Mouse (Mus musculus) T-helper 1 cell (primary cell): ENCODE measurements around the gene Mgrn1.

Experiments used
- in situ Hi-C: fragments of 300-600 bp; cut with MboI, MseI; formaldehyde crosslinking; loops from one replicate; pipeline ENCODE4 v1.15.1; 2025; ENCODE audit warnings: high pct_unique_total_duplicates

Gene Mgrn1

DNA sequence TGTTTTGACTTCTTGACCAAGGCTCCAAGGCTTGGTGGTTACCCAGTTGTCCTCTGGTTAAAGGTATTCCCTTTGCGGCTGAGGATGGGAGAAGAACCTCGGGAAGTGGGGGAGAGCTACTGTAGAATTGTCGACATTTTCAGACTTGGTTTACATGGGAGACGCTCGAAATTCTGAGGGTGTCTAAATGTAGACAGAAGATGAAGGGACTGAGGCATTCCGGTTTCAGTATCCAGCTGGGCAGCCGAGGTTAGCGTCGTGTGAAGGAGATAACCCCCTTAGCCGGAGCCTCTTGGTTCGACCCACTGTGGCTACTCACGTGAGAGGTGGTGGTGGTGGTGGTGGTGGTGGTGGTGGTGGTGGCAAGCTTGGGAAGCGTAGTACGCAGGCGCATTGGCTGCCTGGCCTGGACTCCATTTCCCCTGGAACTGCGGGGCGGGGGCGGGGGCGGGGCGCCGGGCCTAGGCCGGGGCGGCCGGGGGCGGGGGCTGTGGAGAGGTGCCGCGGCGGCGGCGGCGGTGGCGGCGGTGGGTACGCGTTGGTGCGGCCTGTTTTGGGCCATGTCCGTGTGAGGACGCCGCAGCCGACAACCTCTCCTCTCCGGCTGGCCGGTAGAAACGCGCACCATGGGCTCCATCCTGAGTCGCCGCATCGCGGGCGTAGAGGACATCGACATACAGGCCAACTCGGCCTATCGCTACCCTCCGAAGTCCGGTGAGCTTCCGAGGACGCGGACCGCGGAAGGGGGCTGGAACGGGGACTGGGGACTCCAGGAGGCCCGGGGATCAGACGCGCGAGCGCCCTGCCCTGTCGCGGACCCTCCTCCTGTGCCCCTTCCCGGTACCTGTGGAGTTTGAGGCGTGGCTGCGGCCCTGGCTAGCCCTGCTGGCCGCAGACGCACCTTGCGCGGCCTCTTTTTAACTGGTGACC lies at the start of gene Mgrn1:
Gene Mgrn1 (plus strand): TSS at position 490 of the 930 bp plus-strand sequence.
- in situ Hi-C loops = no loop called here

DNA sequence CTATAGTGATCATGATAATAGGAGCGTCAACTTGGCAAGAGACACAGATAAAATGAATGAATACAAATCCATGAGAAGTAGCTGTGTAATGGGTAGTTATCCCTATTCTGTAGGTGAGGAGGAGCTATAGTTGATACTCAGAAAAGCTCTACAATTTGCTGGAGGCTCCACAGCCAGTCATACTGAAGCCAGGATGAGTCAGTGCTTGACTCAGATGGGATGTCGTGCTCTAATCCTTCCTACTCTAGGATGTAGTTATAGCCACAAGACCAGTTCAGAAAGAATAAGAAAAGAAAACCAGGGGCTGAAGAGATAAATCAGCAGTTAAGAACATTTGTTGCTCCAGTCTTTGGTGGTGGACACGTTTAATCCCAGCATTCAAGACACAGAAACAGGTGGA lies 48.4 kb upstream of the Mgrn1 start:
- in situ Hi-C loops = no loop called here

DNA sequence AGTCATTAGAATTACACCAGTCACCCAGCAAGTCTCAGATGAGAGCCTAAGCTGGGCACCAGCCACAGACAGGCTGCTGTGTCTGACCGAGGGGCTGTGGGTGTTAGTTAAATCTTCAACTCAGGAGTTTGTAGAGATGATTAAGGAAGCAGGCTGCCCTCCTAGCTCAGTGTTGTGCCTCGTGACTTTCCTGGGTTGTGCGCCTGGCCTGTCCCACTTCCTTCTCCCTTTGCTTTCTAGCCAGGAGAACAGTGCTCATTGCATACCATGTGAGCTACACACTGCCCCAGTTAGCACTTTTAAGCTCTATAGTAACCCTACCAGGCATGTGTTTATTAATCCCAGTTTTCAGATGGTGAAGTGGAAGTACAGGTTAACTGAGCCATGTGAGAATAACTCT lies 46.5 kb upstream of the Mgrn1 start:
- in situ Hi-C loops = no loop called here

DNA sequence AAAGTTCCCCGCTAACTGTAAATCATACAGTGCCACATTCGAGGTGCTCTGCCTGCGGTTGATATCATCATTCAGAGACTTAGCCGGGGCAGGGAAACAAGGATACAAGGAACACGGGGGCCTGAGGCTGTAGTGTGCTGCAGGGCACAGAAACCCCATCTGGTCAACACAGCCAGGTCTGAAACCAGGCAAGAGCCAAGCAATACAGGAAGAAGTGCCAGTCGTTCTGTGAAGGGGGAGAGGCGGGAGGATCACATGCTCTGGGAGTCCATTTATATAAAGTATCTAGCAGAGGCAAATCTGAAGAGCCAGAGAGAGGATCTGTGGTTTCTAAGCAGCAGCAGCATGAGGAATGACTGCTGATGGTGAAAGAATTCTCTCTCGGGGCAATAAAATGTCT lies 45.8 kb upstream of the Mgrn1 start:
- in situ Hi-C loops = no loop called here

DNA sequence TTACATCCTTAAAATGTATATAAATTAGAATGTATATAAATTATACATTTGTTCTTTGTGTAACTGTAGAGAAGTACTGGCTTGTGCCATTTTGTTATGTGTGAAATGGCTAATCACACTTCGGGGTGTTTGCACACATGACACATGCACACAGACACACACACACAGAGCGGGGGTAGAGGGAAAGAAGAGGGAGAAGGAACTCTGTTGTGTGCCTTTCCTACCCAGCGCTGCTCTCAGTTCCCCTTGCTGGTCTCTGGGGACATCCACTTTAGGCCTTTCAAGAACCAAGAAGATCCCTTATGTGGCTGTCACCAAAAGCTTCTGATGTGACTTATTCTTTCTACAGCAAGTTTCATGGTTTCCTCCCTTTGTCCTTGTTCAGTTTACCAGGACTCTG lies 39.0 kb upstream of the Mgrn1 start:
- in situ Hi-C loops = no loop called here

DNA sequence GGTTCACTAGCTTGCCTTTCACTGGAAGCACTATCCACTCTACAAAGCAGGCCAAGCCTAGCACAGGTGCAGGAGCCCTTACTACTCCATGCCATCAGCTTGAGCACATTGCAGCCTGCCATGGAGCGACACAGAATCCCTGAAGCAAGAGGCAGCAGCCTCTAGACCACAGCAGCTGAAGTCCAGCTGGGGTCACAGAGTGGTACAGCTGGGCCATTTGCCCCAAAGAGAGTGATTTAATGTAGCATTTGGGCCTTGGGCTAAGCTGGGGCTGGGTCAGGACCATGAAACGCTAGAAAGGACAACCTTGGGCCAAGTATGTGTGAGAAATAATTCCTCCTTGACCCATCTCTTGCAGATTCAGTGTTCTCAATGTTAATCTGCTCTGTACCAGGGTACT lies 38.0 kb upstream of the Mgrn1 start:
- in situ Hi-C loops = no loop called here

DNA sequence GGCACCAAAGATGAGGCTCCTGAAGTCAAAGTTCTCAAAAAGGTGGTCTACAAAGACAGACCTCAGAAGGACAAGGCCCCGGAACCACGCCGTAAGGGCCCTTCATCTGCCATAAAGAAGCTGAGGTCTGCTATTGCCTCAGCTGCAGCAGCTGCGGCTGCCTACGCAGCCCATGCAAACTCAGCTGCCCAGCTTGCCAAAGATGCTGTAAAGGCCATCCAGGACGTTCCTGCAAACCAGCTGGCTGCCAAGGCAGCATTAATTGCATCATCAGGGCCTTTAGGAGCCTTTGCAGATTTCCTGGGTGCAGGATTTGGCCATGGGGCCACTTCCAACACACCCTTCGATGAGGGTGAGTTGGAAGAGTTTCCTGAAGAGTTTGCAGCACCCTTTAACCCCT lies 35.7 kb upstream of the Mgrn1 start:
- in situ Hi-C loops = no loop called here

DNA sequence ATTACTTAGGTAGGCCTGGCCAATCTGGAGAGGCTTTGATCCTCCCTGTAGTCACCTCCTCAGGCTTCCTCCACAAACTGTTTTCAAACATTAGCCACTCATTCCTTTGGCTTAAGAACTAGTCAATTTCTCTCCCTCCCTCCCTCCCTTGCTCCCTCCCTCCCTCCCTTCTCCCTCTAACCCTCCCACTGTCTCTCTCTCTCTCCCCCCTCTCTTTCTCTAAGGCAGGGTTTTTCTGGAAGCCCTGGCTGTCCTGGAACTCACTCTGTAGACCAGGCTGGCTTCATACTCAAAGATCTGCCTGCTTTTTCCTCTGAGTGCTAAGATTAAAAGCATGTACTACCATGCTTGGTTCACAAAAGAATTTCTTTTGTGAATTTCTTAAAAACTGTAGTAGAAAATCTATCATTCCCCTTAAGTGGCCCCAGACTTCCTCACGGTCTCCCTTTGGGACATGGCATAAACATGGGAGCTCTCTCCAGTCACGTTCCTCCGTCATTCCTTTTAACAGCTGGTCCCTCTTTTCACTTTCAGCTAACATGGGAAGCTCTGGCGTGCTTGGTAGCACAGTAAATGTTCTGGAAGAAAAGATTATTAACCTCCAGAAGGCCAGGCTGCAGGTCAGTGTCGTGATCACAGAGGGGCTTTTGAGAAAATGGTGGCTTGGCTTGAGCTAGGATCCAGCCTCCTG lies 35.0 kb upstream of the Mgrn1 start:
- in situ Hi-C loops = no loop called here

DNA sequence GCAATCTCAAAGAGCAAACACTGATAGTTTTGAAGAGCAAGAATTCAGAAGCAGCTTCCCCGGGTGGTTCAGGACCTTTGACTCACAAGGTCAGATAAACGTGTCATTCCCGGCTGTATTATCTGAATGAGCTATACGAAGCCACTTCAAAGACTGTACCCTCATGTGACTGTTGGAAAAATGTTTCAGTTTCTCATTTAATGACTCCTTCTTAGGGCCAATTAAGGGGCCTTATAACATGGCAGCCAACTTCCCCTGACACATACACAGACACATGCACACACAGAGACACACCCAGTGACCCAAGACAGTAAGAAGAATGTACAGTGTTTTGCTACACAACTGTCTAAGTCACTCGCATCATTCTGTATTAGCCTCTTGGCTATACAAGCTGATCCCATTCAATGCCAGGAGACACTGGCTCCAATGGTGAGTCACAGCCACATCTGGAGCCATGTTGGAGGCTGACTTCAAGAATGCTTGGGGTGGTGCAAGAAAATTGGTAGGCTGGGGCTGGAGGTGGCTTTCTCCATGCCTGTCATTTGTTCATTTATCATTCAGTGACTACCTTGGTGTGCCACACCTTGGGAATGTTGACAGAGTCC lies 30.9 kb upstream of the Mgrn1 start:
- in situ Hi-C loops = no loop called here

DNA sequence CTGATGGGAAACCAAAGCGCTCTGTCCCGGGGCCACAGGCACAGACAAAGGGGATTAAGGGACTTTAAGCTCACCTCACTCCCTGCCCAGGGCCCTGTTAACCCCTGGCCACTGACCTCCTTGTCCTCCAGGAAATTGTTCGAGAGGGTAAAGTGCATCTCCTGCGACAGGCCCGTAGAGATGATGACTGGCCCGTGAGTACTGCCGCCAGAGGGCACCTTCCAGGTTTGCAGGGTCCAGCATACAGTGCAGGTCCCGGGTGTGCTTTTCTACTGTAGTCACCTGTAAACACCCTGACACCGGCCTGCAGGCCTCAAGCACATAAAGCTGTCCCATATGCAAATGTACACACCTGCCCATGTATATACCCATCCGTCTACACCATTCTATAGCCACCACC lies 24.7 kb upstream of the Mgrn1 start:
- in situ Hi-C loops = no loop called here

DNA sequence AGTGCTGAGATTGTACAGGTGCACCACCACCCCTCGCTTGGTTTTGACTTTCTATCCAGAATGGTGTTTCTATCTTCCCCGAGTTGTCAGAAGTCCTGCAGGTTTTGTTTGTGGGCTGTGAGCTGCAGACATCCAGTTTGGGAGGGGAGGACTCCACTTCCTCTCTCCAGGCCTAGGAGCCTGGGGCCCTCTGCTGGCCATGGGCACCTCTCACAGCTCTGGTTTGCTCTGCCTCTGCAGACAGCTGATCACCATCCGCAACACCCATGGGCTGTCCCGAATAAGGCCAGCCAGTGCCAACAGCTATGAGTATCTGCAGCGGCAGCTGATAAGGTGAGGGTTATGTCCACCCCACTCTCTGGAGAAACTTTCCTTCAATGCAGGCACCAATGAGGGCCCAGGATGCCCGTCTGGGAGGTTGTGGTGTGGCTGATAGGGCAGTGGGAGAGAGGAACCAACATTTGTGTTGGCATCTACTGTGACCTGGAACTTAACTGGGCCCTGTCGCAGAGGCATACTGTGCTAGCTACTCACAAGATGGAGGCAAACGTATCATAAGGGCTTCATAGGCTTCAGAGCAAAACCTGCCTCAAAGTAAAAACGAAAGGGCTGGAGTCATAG lies 23.1 kb upstream of the Mgrn1 start:
- in situ Hi-C loops = no loop called here

DNA sequence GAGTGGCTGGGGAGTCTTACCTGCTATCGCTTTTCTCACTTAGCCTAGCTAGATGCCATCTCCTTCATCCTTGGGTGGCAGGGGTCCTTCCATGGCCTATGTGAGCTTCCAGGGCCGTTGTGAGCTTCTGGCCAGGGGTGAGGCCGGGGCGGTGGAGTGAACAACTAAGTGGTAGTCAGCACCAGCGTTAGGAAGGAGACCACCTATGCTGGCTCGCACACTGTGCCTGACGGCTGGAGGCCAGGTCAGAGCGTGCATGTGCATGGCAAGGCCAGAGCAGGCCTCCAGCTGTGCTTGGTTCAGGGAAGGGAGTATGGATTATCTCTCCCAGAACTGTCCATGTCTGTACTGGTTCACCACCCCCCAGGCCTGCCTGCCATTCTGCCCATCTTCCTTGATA lies 22.3 kb upstream of the Mgrn1 start:
- in situ Hi-C loops = no loop called here

DNA sequence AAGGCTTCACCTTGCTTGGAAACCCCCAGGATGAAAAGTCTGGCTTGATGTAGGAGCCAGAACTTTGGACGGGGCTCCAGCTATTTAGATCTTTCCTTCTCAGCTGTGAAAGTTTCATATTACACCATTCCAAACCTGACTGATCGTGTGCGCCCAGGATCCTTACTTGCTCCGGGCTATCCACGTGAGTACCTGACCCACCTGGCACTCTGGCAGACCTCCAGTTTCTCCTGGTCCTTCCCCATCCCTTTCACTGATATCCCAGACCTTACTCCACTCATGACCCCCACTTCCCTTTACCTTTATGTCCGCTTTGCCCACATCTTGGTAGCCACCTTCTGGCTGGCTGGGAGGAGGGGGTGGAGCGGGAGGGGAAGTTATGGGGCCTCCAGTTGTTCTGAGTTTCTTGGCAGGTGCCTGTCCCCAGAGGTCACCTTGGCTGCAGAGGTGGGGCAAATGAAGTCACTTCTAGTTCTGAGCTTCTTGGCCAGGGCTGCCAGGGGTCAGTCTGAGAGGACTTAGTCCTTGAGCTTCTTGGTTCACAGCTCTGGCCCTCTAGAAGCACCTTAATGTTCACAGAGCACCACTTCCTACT lies 19.9 kb upstream of the Mgrn1 start:
- in situ Hi-C loops = no loop called here

DNA sequence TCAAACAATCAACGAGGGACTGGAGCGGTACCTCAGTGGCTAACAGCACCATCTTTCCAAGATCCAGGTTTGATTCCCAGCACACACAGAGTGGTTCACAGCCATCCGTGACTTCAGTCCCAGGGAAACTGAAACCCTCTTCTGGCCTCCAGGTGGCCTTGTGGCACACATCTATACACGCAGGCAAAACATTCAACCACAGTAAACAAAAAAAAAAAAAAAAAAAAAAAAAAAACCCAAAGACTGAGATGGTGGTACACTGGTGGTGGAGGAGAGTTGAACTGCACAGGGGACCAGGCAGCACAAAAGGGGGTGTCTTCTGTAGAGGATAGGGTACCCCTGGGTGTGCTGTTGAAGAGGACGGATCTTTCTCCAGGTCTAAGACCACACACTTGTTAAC lies 15.6 kb upstream of the Mgrn1 start:
- in situ Hi-C loops = no loop called here

DNA sequence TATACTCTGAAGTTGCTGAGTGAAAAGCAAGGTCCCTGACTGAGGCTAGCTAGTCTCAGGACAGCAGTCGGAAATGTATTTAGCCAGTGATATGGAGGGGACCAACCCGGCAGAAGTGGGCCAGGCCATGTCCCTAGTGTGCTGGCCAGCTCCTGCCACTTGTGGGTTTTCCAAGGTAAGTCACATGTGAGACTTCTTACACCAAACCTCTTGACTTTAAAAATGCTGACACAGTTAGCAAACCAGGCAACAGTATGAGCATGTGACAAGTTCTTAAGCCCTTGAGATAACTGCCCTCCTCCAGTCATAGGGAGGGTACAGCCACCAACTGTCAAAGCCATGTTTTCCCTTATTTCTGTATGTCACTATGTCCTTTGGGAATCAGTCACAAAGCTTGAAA lies 14.1 kb upstream of the Mgrn1 start:
- in situ Hi-C loops = no loop called here

DNA sequence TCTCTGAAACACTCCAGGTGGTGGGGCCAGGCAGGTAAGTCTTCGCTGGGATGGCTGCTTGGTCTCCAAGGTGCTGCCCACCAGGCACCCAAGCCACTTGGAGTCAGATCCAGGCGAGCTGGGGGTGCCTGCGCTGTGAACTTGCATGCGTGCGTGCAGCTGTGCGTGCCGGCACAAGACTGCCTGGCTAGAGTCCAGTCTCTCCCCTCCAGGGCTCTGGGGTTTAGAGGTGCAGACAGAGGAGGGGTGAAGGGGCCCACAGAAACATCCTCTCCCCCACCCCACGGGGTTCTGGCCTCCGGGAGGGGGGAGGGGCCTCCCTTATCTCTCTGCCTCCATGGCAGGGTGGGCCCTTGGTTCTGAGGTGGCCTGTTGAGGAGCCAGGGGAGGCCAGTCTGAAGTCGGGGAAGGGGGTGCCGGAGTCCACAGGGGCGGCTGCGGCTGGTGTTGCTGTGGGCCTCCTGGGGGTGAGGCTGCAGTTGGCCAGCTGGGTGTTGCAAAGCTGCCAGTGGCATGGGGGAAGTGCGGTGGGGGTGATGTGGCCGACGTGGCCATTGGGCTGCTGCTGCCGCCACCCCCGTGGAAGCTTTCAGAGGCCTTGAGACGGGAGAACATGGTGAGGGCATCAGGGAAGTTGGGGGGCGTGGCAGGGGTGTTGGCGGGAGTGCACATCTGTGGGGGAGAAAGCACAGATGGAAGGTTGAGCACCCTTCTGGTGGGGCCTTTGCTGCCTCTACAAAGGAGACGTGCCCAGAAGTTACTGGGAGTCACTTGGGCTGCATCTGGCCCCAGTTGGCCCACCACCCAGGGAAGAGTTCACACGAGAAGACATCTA lies 10.6 kb upstream of the Mgrn1 start:
- in situ Hi-C loops = no loop called here

DNA sequence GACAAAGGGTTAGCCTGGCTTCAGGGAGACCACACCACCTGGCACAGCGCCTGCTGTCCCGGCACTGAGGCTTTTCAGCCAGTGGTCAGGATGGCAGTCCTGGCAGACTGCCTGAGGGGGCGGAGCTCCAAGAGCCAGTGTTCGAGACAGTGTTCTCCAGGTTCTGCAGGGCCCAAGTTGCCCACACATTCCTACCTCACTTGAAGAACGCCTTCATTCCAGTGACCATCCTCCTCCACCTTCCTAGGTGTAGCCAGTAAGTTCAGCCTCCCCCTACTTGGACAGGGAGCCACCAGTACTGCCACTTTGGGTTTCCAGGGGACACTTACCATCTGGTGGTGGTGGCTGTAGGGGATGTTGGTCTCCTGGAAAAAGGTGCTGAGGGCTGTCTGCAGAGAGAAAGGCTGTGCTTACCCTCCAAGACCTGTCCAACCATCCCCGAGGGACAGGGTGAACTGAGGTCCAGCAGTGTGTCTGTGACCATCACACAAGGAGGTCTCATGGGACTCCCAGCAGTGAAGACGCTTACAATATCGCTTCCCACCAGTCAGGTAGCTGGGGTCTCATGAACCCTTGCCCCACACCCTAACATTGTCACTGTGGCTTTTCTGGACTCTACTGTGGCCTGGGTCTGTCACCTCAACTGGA lies 9.9 kb upstream of the Mgrn1 start:
- in situ Hi-C loops = no loop called here

DNA sequence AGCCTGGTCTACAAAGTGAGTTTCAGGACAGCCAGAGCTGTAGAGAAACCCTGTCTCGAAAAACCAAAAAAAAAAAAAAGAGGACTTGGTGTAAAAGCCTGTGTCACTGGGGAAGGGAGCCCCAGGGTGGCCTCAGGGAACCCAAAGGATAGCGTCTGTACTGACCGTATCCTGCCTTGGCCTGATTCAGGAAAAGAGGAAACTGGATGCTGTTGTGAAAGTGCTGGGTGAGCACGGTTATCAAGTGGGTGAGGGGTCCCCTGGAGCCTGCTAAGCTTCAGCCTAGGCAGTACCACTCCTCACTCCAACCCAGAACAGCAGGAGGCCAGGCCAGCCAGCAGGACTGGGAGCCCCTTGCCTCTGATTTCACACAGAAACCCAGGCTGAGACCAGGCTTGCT lies 8.9 kb upstream of the Mgrn1 start:
- in situ Hi-C loops = no loop called here

DNA sequence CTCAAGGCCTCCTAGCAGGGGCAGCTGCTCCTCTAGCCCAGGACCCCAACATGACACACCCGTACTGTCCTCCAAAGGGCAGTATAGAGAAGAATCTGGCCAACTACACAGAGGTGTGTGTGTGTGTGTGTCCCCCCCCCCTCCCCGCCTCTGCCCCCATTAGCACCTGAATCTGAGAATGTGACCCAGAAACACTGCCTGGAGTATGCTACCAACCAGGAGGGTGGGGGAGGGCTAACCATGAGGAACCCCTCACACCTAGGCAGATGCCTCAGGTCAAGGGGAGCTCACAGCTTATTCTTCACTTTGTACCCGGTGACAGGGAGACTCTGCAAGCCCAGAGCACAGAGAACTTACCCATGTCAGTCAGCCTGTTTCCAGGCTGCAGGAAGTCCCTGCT lies 8.3 kb upstream of the Mgrn1 start:
- in situ Hi-C loops = no loop called here

DNA sequence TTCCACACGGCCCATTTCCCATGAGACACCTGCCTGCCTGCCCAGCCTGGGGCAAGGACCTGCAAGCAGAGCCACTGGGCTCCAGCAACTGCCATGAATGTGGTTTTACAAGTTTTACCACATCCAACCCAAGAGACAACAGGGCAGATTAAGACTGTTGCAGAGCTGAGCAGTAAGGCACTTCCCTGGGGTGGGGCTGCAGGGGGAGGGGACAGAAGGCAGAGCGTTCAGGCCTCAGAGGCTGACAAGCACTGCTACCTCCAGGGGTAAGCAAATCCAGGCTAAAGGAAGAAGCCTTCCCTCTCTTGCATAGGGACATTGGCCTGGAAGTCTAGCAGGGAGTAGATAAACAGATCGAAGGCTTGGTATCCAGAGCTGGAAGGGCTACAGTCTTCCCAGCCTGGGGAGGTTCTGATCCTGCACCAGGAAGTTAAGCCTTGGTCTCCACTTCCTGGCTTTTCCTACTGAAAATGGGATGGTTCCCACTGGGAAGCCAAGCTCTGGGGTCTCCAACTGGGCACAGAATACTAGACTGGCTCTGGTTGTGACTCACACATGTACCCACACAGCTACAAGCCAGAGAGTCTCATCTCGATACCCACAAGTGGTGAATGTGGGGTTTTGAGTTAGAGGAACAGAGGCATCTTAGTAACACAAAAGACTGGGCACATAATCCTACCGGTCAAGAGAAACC lies 7.7 kb upstream of the Mgrn1 start:
- in situ Hi-C loops = no loop called here
